Mouse (Mus musculus): ENCODE measurements around the gene Lgals1.
"Not testable (repeated sequence)": the region's sequence is repeated elsewhere in the genome, so short reads cannot be mapped to it uniquely, and the experiment has no call there.

The Lgals1 gene

DNA sequence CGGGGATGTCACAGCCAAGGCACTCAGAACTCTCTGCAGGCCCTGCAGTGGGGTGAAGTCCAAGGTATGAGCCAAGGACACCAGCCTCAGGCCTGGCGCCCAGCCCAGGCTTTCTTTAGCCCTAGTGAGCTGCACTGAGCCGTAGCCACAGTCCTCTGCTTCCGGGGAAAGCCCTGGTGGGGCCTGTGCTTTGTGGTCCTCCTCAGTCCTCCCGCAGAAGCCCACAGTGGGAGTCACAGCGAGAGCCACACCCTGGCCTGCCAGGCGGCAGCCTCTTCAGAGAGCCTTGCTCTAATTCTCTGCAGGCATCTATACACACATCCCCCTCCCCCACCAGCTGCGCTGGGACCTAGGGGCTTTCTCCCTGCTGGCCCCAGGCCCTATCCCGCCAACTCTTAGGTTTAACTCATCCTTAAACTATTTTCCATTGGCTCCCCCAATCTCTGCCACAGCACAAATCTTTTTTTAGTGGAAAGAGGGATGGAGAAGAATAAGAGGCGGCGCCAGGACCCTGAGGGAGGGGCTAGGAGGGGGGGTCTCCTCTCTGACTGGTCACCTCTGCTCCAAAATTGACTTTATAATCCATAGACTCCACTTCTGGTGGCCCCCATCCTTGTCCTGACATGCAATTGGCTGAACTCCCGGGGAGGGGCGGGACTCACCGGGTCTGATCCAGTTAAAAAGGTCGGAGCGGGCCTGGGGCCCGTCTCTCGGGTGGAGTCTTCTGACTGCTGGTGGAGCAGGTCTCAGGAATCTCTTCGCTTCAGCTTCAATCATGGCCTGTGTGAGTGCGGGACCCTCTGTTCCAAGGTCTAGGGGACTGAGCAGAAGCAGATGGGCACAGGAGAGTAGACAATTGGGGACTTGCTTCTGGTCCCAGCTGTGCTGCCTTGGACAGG, at the start of gene Lgals1:
Gene Lgals1, plus strand, starts transcription at position 705 of the 899 bp plus-strand sequence.
- peak; percentile 95 for DNase-seq

GRCm38 (mm10) chr15:78876991-78877809, 49.3 kb upstream of the Lgals1 start, which contains the start of gene Gga1:
Gga1 (plus strand) TSS chr15:78877190.
- DNase-seq: peak; percentile 97

DNA sequence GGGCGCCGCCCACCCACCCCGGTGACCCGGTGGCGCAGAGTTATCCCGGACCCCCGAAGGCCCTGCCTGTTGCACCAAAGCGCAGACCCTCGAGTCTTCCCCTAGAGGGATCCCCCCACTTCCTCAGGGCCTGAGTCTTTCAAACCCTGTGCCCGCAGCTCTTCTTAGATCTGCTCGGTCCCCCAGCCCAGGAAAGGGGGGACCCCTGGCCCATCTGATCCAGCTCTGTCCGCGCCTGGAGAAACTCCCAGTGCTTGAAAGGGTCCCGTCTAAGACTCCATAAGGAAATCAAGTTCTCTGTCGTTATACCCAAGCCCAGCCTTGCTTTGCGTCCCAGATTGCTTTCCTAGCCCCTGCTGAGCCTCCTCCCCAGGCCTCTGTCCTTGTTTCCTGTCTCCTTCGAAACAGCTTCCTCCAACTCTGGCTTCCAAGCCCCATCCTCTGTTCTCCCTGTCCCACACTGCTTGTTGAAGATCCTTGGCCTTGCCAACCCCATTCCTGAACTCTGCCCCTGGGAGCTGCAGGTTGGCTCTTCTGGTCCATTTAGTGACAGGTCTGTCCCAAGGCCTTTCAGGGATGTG, 48.6 kb upstream of the Lgals1 start:
- peak; percentile 61 for DNase-seq

GRCm38 (mm10) chr15:78878792-78879516, 47.6 kb upstream of the Lgals1 start:
- not testable (repeated sequence) for DNase-seq

DNA sequence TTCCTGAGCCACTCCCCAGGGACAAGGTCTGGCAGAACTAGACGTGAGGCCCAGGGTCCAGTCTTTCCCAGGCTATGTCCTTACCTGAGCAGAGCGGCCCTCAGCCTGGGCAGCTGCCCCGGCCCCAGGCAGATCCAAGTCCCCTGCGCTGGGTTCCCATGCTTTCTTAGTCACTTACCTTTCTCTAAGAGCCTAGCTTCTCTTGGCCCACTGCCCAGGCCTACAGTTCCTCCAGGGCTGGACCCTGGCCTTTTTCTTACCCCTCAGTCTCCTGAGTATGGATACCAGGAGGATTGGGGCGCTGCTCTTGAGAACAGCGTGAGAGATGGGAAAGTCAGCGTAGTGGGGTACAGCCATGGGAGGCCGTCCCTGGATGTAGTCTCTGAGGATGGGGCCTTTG, 46.1 kb upstream of the Lgals1 start:
- no peak for DNase-seq

GRCm38 (mm10) chr15:78881828-78882227, 44.7 kb upstream of the Lgals1 start:
- no peak for DNase-seq

DNA sequence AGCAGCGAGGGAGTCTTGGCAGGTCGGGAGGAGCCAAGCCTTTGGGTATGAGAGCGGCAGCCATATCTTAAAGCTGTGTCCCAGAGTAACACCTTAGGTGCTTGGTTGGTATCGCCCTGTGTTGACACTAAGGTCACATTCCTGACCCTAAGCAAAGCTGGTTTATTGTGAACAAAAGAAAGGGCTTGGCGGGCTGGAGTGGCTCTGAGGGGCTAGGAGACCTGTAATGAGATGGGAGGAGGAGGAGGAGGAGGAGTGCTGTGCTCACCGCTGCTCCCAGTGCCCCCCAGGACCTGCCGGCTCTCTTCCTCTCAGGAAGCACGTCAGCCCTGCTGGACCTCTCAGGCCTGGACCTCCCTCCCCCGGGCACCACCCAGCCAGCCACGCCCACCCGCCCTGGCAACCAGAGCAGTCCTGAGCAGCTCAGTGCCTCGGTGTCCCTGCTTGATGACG, 37.1 kb upstream of the Lgals1 start:
- DNase-seq: no peak

GRCm38 (mm10) chr15:78892440-78892839, 34.1 kb upstream of the Lgals1 start:
- no peak for DNase-seq

DNA sequence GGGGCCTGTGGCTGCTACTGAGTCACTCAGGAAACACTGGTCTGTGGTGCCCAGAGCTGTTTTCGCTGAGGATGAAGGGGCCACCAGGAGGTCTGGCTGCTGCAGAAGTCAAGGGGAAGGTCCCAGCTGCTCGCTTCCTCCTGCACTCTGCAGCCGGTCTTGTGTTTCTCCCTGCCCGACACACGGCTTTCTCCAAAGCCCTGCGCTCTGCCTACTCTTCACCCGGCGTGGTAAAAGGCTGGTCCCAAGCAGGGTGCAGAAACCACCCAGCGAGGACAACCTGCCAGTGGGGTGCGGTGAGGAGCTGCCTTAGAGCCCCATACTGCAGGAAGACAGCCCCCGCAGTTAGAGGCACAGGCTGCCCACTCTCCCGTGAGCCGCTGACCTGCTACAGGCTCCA, 31.8 kb upstream of the Lgals1 start:
- DNase-seq: no peak

DNA sequence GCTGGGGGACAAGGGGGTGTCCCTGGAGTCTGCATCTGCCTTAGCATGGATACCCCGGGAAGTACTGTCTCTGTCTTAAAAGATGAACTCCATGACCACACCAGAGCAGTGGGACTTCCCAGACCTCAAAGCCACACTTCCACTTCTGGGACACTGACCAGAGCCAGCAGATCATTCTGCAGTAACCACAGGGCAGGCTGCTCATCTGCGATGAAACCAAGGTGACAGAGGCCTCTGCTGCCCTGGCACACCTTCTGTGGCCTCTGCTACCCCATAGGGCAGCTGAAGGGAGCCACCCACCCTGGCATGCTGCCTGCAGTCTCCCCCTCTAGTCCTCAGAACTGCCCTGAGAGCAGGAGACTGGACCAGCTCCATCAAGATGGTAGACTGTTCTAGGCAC, 30.8 kb upstream of the Lgals1 start:
- DNase-seq: no peak

- no peak for DNase-seq
These were observed 30.4 kb upstream of the Lgals1 start for GRCm38 (mm10) chr15:78896149-78896548.

DNA sequence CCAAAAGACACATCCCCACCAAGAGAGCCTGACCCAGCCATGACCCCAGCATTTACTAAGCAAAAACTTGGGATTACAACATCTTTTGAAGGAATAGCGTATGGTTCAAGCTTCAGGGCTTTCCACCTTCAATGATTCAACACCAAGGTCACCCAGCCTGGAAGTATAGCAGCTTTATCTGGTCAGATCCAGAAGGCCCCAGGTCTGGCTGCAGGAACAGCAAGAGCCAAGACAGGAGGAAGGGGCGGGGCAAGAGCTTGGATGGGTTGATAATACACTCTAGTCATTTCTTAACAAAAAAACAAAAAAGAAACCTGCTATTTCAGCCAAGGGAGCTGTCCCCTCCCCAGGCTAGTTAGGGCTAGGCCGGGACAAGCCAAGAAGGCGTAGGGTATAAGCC, 29.0 kb upstream of the Lgals1 start:
- no peak for DNase-seq

- no peak for DNase-seq
These were observed 28.0 kb upstream of the Lgals1 start for GRCm38 (mm10) chr15:78898507-78899001.

- no peak for DNase-seq
These were observed 27.2 kb upstream of the Lgals1 start, which contains the start of gene Gm49510 for GRCm38 (mm10) chr15:78899409-78899739. Gm49510 (plus strand) TSS chr15:78899667.

GRCm38 (mm10) chr15:78899740-78900584, 26.6 kb upstream of the Lgals1 start, which contains the start of gene Sh3bp1:
Sh3bp1 (plus strand) TSS chr15:78899768.
- no peak for DNase-seq

GRCm38 (mm10) chr15:78900585-78901421, 25.7 kb upstream of the Lgals1 start:
- no peak for DNase-seq

DNA sequence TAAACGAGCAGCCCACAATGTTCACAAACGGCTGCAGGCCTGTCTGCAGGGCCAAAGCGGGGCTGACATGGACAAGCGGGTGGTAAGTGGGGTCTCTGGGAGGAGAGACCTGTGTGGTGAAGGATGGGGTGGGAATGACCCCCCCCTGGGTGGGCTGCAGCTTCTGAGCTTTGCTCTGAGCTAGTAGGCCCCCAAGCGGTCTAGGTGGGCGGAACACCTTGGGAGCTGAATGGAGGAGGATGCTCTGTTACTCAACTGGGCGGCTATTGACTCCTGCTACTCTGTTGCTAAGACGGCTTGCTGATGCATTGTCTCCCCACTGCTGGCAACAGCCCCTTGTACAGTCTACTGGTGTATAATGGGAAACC, 25.1 kb upstream of the Lgals1 start:
- DNase-seq: no peak

DNA sequence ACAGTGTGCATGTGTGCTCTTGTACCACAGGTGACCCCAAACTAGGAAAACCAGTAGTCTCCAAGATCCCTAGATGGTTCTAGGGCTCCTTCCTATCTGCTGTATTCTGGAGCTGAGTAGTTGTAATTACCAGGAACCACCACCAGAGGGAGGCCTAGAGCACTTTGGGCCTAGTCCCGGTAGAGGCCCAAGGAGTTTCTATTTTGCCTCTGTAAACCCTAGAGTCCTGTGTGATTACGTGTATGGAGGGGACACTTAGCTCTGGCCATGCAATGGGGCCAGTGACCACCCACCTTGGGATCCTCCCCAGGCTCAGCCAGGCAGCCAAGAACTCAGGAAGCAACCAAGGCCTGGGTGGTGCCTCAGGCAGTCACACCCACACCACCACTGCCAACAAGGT, 23.3 kb upstream of the Lgals1 start:
- peak; percentile 62 for DNase-seq

DNA sequence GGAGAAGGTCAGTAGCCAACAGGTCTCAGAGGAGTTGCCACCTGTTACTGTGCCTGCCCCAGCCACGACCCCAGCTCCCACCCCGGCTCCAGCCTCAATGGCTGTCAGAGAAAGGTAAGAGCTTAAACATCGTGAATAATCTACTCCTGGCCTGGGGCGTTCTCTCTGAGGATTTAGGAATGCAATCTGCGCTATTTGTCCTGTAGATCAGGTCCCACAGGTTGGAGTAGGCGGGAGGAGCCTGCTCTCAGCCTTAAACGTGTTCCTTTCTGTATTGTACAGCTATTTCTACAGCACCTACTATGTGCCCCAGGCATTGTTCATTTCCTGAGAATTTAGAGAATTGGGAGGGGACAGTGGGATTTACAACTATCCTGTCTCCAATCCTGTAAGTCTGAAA, 18.1 kb upstream of the Lgals1 start:
- DNase-seq: no peak

DNA sequence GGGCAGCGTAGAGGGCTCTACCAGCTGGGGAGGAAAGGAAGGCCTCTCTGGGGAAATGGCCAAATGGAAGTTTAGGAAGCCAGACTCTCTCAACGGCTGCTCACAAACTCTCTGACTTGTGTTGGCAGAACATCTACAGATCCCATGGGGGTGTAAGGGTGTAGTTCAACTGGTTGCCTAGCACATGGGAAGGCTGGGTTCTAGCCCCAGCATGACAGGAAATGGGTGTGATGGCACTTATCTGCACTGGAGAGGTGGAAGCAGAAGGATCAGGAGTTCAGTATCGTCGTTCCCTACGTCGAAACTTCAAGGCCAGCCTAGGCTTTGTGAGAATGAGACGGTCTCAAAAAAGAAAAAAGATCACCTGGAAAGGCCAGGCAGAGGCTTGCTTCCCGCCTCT, 17.5 kb upstream of the Lgals1 start:
- DNase-seq: no peak

- no peak for DNase-seq
These were observed 14.5 kb upstream of the Lgals1 start for GRCm38 (mm10) chr15:78912040-78912439.
